Mouse (Mus musculus): ENCODE data around the gene Btbd3. TPM values are rescaled to one million over a fixed set of nuclear protein-coding genes. Genes with fewer than 3 reads are reported as not detected.

The Btbd3 gene
- polyA plus RNA-seq, 1 experiment from 2014 or later = 14.2 TPM

DNA sequence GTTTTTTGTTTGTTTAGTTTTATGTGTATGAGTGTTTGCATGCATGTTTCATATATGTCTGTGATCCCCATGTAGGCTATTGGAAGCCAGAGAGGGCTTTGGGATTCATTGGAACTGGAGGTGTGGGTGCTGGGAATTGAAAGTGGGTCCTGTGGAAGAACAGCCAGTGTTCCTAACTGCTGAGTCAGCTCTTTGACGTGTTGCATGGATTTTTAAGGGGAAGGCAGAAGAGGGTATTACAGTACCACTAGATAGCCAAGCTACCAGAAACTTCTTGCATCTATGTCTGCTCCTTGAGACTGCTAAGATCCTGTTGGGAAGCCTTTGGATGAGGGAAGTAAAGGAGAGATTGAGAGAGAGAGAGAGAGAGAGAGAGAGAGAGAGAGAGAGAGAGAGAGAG lies 82.2 kb downstream of the Btbd3 start:
- H3K27ac ChIP-seq (replicated peaks in 1 of 2; ENCODE audit: control insufficient read depth in 1 of 2, insufficient read depth in 1 of 2, low read depth in 2 of 2, low read length in 2 of 2) = no peak overlapping the region
- no peaks in the 10 kb centered on the region for H3K9me3 ChIP-seq (ENCODE audit: control insufficient read depth, low read length)
- no peak overlapping the region for H3K9ac ChIP-seq (ENCODE audit: low read length)
- H3K4me2 ChIP-seq (ENCODE audit: low read length) = no peak overlapping the region
- ATAC-seq (ENCODE audit: insufficient number of reproducible peaks, insufficient read depth, low FRiP score, low read depth) = no peak
- no peak overlapping the region for H3K4me3 ChIP-seq (ENCODE audit: control insufficient read depth in 1 of 2, insufficient read depth in 1 of 2, low read depth in 1 of 2, low read length in 2 of 2)
- no peaks in the 10 kb centered on the region for H3K36me3 ChIP-seq (ENCODE audit: control insufficient read depth, insufficient read depth, low read length)
- WGBS = 63% methylated on average over 1 of the region's 1 CpGs
- no peaks in the 10 kb centered on the region for H3K27me3 ChIP-seq (ENCODE audit: control insufficient read depth, insufficient read depth, low read length)
- H3K4me1 ChIP-seq (ENCODE audit: control insufficient read depth in 2 of 2, insufficient read depth in 2 of 2, low read length in 2 of 2) = no peaks in the 10 kb centered on the region

DNA sequence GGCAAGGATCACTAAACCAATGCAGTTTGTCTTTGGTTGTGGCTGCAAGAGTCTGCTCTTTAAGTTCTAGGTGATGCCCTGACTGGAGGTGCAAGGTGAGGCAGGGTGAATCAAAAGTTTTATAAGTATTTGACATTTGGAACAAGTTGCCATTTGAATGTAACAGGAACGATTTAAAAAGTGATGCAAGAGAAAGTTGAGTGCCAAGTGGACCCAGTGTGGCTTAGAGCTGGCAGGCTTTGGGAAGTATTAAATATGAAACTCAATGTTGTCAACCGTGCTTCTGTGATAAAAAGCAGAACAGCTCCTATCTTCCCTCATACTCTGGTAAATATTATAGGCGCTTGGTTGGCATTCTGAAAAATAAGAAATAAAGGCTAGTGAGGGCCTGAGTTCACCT lies 99.0 kb downstream of the Btbd3 start:
- Histone ChIP-seq H3K4me2 (ENCODE audit: low read length) (no peak overlapping the region), H3K27me3 (ENCODE audit: control insufficient read depth, insufficient read depth, low read length) (no peaks in the 10 kb centered on the region), H3K36me3 (ENCODE audit: control insufficient read depth, insufficient read depth, low read length) (no peaks in the 10 kb centered on the region), H3K27ac (replicated peaks in 1 of 2; ENCODE audit: control insufficient read depth in 1 of 2, insufficient read depth in 1 of 2, low read depth in 2 of 2, low read length in 2 of 2) (no peak overlapping the region), H3K4me1 (ENCODE audit: control insufficient read depth in 2 of 2, insufficient read depth in 2 of 2, low read length in 2 of 2) (no peaks in the 10 kb centered on the region), H3K4me3 (ENCODE audit: control insufficient read depth in 1 of 2, insufficient read depth in 1 of 2, low read depth in 1 of 2, low read length in 2 of 2) (no peak overlapping the region), H3K9me3 (ENCODE audit: control insufficient read depth, low read length) (no peaks in the 10 kb centered on the region), H3K9ac (ENCODE audit: low read length) (no peak overlapping the region)
- WGBS = 68% methylated on average over 3 of the region's 3 CpGs
- ATAC-seq (ENCODE audit: insufficient number of reproducible peaks, insufficient read depth, low FRiP score, low read depth) = no peak

DNA sequence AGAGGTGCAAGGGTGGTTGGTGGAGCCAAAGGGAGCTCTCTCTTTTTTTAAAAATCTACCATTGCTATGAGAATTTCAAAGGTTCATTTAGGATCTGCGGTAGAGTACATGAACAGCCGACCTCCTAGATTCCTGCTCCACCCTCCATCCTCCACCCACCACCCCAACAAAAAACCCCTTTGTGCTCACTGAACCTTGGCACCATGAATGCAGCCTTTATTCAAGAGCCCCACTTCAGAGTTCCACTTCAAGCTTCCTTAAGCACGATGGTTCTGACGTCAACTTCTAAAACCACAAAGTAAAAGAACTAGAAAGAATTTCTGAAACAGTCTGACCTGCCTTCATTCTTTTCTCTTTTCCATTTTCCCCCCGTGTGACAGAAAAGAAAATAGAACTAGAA lies 106.1 kb downstream of the Btbd3 start:
- Histone ChIP-seq H3K9me3 (ENCODE audit: control insufficient read depth, low read length) (no peaks in the 10 kb centered on the region), H3K27me3 (ENCODE audit: control insufficient read depth, insufficient read depth, low read length) (no peaks in the 10 kb centered on the region), H3K9ac (ENCODE audit: low read length) (no peak overlapping the region), H3K27ac (replicated peaks in 1 of 2; ENCODE audit: control insufficient read depth in 1 of 2, insufficient read depth in 1 of 2, low read depth in 2 of 2, low read length in 2 of 2) (no peak overlapping the region), H3K4me3 (ENCODE audit: control insufficient read depth in 1 of 2, insufficient read depth in 1 of 2, low read depth in 1 of 2, low read length in 2 of 2) (no peak overlapping the region), H3K4me1 (ENCODE audit: control insufficient read depth in 2 of 2, insufficient read depth in 2 of 2, low read length in 2 of 2) (no peaks in the 10 kb centered on the region), H3K36me3 (ENCODE audit: control insufficient read depth, insufficient read depth, low read length) (no peaks in the 10 kb centered on the region), H3K4me2 (ENCODE audit: low read length) (no peak overlapping the region)
- WGBS = 59% methylated on average over 5 of the region's 5 CpGs
- ATAC-seq (ENCODE audit: insufficient number of reproducible peaks, insufficient read depth, low FRiP score, low read depth) = no peak

DNA sequence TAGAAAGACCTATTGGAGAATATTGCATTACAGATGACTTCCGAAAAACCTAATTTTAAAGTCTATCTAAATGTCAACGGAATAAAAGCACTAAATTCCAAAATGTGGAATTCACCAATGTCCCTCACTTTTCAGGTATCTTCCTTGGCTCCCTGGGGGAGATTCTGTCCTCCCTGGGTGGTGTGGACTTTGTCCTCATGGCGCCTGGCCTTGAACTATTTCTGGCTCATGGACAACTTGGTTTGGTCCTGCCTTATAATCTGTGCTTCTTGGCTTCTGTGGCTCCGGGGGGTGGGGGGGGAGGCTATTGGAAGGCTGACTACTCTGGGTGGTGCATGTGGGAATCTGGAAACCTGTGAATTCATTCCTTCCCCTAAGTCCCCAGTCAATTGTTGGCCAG lies 109.0 kb downstream of the Btbd3 start:
- H3K27me3 ChIP-seq (ENCODE audit: control insufficient read depth, insufficient read depth, low read length) = no peaks in the 10 kb centered on the region
- no peak overlapping the region for H3K9ac ChIP-seq (ENCODE audit: low read length)
- 78% methylated on average over 4 of the region's 4 CpGs for WGBS
- no peaks in the 10 kb centered on the region for H3K9me3 ChIP-seq (ENCODE audit: control insufficient read depth, low read length)
- H3K36me3 ChIP-seq (ENCODE audit: control insufficient read depth, insufficient read depth, low read length) = no peaks in the 10 kb centered on the region
- H3K4me1 ChIP-seq (ENCODE audit: control insufficient read depth in 2 of 2, insufficient read depth in 2 of 2, low read length in 2 of 2) = no peaks in the 10 kb centered on the region
- no peak overlapping the region for H3K4me3 ChIP-seq (ENCODE audit: control insufficient read depth in 1 of 2, insufficient read depth in 1 of 2, low read depth in 1 of 2, low read length in 2 of 2)
- ATAC-seq (ENCODE audit: insufficient number of reproducible peaks, insufficient read depth, low FRiP score, low read depth) = no peak
- H3K4me2 ChIP-seq (ENCODE audit: low read length) = no peak overlapping the region
- no peak overlapping the region for H3K27ac ChIP-seq (replicated peaks in 1 of 2; ENCODE audit: control insufficient read depth in 1 of 2, insufficient read depth in 1 of 2, low read depth in 2 of 2, low read length in 2 of 2)

DNA sequence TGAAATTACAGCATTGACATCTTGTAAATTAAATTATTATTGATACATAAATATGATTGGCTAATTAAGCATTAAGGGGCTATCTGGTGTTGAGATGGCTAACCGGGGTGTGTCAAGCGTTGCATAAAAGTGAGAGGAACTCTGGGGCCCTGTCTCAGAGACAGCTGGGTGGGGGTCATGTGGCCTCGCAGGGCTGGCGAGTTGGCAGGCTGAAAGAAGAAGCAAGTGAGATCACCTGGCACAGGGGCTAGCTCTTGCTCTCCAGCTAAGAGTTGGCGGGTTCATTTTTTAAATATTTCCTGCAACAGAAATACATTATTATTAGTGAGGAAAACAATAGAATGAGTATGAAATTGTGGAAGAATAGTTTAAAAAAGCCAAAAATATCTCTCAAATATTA lies 118.2 kb downstream of the Btbd3 start:
- no peaks in the 10 kb centered on the region for H3K9me3 ChIP-seq (ENCODE audit: control insufficient read depth, low read length)
- H3K4me2 ChIP-seq (ENCODE audit: low read length) = no peak overlapping the region
- no peaks in the 10 kb centered on the region for H3K36me3 ChIP-seq (ENCODE audit: control insufficient read depth, insufficient read depth, low read length)
- H3K4me1 ChIP-seq (ENCODE audit: control insufficient read depth in 2 of 2, insufficient read depth in 2 of 2, low read length in 2 of 2) = no peaks in the 10 kb centered on the region
- H3K9ac ChIP-seq (ENCODE audit: low read length) = no peak overlapping the region
- H3K27ac ChIP-seq (replicated peaks in 1 of 2; ENCODE audit: control insufficient read depth in 1 of 2, insufficient read depth in 1 of 2, low read depth in 2 of 2, low read length in 2 of 2) = no peak overlapping the region
- ATAC-seq (ENCODE audit: insufficient number of reproducible peaks, insufficient read depth, low FRiP score, low read depth) = no peak
- H3K4me3 ChIP-seq (ENCODE audit: control insufficient read depth in 1 of 2, insufficient read depth in 1 of 2, low read depth in 1 of 2, low read length in 2 of 2) = no peak overlapping the region
- 77% methylated on average over 5 of the region's 5 CpGs for WGBS
- H3K27me3 ChIP-seq (ENCODE audit: control insufficient read depth, insufficient read depth, low read length) = no peaks in the 10 kb centered on the region

DNA sequence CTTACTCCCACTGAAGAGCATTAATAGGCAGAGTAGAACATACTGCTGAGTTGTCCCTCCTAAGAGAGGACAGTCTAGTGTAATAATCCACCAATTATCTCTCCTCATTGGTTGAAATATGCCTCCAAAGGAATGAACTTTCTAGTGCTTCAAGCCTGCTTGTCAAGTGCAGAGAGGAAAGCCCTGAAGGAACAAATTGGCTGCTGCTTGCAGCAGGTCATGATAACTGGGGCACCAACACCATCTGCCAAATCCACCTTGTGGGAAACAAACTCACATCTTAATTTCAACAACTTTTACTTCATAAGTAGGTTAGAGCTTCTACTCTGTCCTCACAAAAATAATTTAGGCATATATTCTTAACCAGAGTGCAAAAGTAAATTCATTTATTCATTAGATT lies 122.5 kb downstream of the Btbd3 start:
- Histone ChIP-seq H3K9me3 (ENCODE audit: control insufficient read depth, low read length) (no peaks in the 10 kb centered on the region), H3K27me3 (ENCODE audit: control insufficient read depth, insufficient read depth, low read length) (no peaks in the 10 kb centered on the region), H3K4me1 (ENCODE audit: control insufficient read depth in 2 of 2, insufficient read depth in 2 of 2, low read length in 2 of 2) (no peaks in the 10 kb centered on the region), H3K4me2 (ENCODE audit: low read length) (no peak overlapping the region), H3K4me3 (ENCODE audit: control insufficient read depth in 1 of 2, insufficient read depth in 1 of 2, low read depth in 1 of 2, low read length in 2 of 2) (no peak overlapping the region), H3K36me3 (ENCODE audit: control insufficient read depth, insufficient read depth, low read length) (no peaks in the 10 kb centered on the region), H3K27ac (replicated peaks in 1 of 2; ENCODE audit: control insufficient read depth in 1 of 2, insufficient read depth in 1 of 2, low read depth in 2 of 2, low read length in 2 of 2) (no peak overlapping the region), H3K9ac (ENCODE audit: low read length) (no peak overlapping the region)
- ATAC-seq (ENCODE audit: insufficient number of reproducible peaks, insufficient read depth, low FRiP score, low read depth) = no peak

DNA sequence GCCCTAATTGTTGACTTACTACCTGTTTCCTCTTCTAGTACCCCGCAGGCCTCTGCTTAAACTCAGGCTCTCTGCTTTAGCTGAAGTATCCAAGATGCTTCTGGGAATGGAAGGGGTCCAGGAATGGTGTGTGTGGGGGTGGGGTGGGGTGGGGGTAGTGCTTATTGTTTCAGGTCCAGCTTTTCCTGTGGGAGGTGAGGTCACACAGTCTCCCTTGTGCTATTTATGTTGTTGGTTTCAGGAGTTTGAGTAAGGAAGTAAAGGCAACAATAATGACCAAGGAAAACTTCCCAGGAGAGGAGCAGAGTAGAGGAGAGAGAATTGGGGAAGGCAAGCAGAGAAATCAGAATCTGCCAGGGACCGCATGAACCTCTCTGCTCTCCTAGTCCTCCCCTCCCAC lies 128.4 kb downstream of the Btbd3 start:
- Histone ChIP-seq H3K4me1 (ENCODE audit: control insufficient read depth in 2 of 2, insufficient read depth in 2 of 2, low read length in 2 of 2) (no peaks in the 10 kb centered on the region), H3K4me3 (ENCODE audit: control insufficient read depth in 1 of 2, insufficient read depth in 1 of 2, low read depth in 1 of 2, low read length in 2 of 2) (no peak overlapping the region), H3K9me3 (ENCODE audit: control insufficient read depth, low read length) (no peaks in the 10 kb centered on the region), H3K27ac (replicated peaks in 1 of 2; ENCODE audit: control insufficient read depth in 1 of 2, insufficient read depth in 1 of 2, low read depth in 2 of 2, low read length in 2 of 2) (no peak overlapping the region), H3K27me3 (ENCODE audit: control insufficient read depth, insufficient read depth, low read length) (no peaks in the 10 kb centered on the region), H3K36me3 (ENCODE audit: control insufficient read depth, insufficient read depth, low read length) (no peaks in the 10 kb centered on the region), H3K9ac (ENCODE audit: low read length) (no peak overlapping the region), H3K4me2 (ENCODE audit: low read length) (no peak overlapping the region)
- 67% methylated on average over 2 of the region's 2 CpGs for WGBS
- no peak for ATAC-seq (ENCODE audit: insufficient number of reproducible peaks, insufficient read depth, low FRiP score, low read depth)

DNA sequence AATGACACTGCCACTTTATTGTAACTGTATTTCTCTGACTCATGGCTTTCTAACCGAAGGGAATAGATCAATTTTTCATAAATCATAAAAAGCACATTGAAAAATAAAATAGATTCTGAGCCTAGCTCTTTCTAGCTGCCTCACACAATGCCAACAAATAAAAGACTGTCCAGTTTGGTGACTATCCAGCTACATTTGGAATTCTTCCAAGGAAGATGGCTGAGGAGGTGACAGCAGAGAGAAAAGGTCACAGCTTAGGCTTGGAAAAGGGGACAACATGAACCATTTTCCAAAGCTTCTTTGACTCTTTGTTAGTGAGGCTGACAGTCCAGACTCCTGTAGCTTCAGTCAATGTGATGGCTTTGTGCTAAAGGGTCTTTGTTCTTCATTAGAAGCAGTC lies 132.2 kb downstream of the Btbd3 start:
- H3K9ac ChIP-seq (ENCODE audit: low read length) = no peak overlapping the region
- no peaks in the 10 kb centered on the region for H3K4me1 ChIP-seq (ENCODE audit: control insufficient read depth in 2 of 2, insufficient read depth in 2 of 2, low read length in 2 of 2)
- H3K4me2 ChIP-seq (ENCODE audit: low read length) = no peak overlapping the region
- no peak for ATAC-seq (ENCODE audit: insufficient number of reproducible peaks, insufficient read depth, low FRiP score, low read depth)
- no peak overlapping the region for H3K4me3 ChIP-seq (ENCODE audit: control insufficient read depth in 1 of 2, insufficient read depth in 1 of 2, low read depth in 1 of 2, low read length in 2 of 2)
- H3K9me3 ChIP-seq (ENCODE audit: control insufficient read depth, low read length) = no peaks in the 10 kb centered on the region
- no peaks in the 10 kb centered on the region for H3K36me3 ChIP-seq (ENCODE audit: control insufficient read depth, insufficient read depth, low read length)
- no peaks in the 10 kb centered on the region for H3K27me3 ChIP-seq (ENCODE audit: control insufficient read depth, insufficient read depth, low read length)
- WGBS = 79% methylated on average over 1 of the region's 1 CpGs
- H3K27ac ChIP-seq (replicated peaks in 1 of 2; ENCODE audit: control insufficient read depth in 1 of 2, insufficient read depth in 1 of 2, low read depth in 2 of 2, low read length in 2 of 2) = no peak overlapping the region

Measured in heart, embryonic 14.5 days (tissue).